Mouse (Mus musculus): ENCODE results near the gene Pip4k2a. TPM values are rescaled to one million over a fixed set of nuclear protein-coding genes. Genes with fewer than 3 reads are reported as not detected.
A peak's percentile ranks its signal among the peaks of the same experiment; 100 is the strongest.

Gene Pip4k2a
- polyA plus RNA-seq, 1 experiment from 2014 or later, result 7.4 TPM

DNA sequence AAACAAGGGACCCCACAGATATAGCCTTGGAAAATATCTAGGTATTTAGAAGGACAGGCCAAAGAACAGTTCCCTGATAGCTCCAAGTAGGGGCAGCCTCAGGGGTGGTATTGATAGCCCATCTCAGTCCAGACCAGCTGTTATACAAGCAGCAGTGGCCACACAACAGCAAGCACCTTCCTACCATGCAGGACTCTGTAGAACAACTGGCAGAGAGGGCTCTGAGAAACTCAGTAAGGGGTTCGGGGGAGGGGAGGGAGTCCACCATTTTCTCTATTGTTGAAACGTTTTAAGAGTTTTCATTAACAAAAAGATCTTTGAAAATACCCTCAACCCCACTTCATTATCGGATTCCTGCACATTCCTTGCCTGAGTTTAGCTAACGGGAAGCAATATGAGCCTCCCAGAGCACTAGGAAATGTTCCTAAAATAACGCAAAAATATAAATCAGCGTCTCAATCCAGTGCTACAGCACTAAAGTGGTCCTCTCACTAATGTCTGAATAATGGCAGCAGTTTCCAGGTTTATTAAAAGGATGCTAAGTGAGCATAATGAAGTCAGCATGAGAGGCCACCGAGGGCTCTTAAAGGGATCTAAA lies 37.5 kb downstream of the Pip4k2a start:
- Histone ChIP-seq H3K9ac (ENCODE audit: low read length) (no peak overlapping the region), H3K9me3 (ENCODE audit: control insufficient read depth, low read length) (no peaks in the 10 kb centered on the region), H3K4me2 (ENCODE audit: low read length) (peak overlapping the region; percentile 37), H3K4me3 (ENCODE audit: control insufficient read depth in 1 of 2, insufficient read depth in 1 of 2, low read depth in 1 of 2, low read length in 2 of 2) (no peak overlapping the region), H3K4me1 (ENCODE audit: control insufficient read depth in 2 of 2, insufficient read depth in 2 of 2, low read length in 2 of 2) (peaks cover 19 to 32% of the 10 kb centered on the region in 2 experiments), H3K27me3 (ENCODE audit: control insufficient read depth, insufficient read depth, low read length) (no peaks in the 10 kb centered on the region), H3K27ac (replicated peaks in 1 of 2; ENCODE audit: control insufficient read depth in 1 of 2, insufficient read depth in 1 of 2, low read depth in 2 of 2, low read length in 2 of 2) (peak overlapping the region in 1 of 2 experiments; percentile 31; a peak in 1 of 4 replicates), H3K36me3 (ENCODE audit: control insufficient read depth, insufficient read depth, low read length) (no peaks in the 10 kb centered on the region)
- 40% methylated on average over 7 of the region's 7 CpGs for WGBS
- ATAC-seq (ENCODE audit: insufficient number of reproducible peaks, insufficient read depth, low FRiP score, low read depth), result no peak

DNA sequence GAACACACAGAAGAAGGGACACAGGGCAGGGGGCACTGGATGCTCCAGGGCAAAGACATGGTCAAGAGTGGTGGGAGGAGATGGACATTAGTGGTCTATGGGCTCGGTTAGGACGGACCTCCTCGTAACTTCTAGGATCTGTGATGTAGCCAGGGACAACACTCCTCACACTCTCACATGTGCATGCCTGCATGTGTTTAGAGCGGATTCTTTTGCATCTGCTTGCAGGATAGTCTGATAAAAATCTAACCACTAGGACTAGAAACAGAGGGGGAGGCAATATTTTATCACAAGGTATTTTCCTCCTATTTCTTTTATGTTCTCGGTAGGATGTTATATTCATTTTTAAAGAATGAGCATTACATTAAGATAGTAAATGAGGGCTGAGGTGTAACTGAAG lies 38.4 kb downstream of the Pip4k2a start:
- Histone ChIP-seq H3K4me1 (ENCODE audit: control insufficient read depth in 2 of 2, insufficient read depth in 2 of 2, low read length in 2 of 2) (peaks cover 19 to 32% of the 10 kb centered on the region in 2 experiments), H3K36me3 (ENCODE audit: control insufficient read depth, insufficient read depth, low read length) (no peaks in the 10 kb centered on the region), H3K27ac (replicated peaks in 1 of 2; ENCODE audit: control insufficient read depth in 1 of 2, insufficient read depth in 1 of 2, low read depth in 2 of 2, low read length in 2 of 2) (no peak overlapping the region), H3K4me3 (ENCODE audit: control insufficient read depth in 1 of 2, insufficient read depth in 1 of 2, low read depth in 1 of 2, low read length in 2 of 2) (no peak overlapping the region), H3K9me3 (ENCODE audit: control insufficient read depth, low read length) (no peaks in the 10 kb centered on the region), H3K27me3 (ENCODE audit: control insufficient read depth, insufficient read depth, low read length) (no peaks in the 10 kb centered on the region), H3K4me2 (ENCODE audit: low read length) (no peak overlapping the region), H3K9ac (ENCODE audit: low read length) (no peak overlapping the region)
- ATAC-seq (ENCODE audit: insufficient number of reproducible peaks, insufficient read depth, low FRiP score, low read depth), result no peak
- WGBS, result 92% methylated on average over 5 of the region's 5 CpGs

DNA sequence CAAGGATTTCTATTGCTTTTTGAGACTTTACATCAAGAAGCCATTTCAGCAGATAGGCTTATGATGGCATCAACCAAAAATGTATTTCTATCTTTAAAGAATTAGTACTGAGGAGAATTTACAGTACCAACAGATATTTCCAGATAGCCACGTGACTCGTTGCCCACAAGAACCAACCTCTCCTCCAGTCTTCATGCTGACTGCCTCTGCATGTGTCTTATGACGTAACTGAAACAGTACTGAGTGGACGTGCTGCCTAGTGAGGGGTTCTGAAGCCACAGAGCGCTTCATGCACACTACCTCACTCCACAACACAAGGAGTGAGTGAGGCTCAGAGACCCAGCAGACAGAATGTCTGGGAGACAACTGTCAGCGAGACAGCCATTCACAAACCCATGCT lies 38.9 kb downstream of the Pip4k2a start:
- Histone ChIP-seq H3K9ac (ENCODE audit: low read length) (no peak overlapping the region), H3K36me3 (ENCODE audit: control insufficient read depth, insufficient read depth, low read length) (no peaks in the 10 kb centered on the region), H3K4me3 (ENCODE audit: control insufficient read depth in 1 of 2, insufficient read depth in 1 of 2, low read depth in 1 of 2, low read length in 2 of 2) (no peak overlapping the region), H3K9me3 (ENCODE audit: control insufficient read depth, low read length) (no peaks in the 10 kb centered on the region), H3K27me3 (ENCODE audit: control insufficient read depth, insufficient read depth, low read length) (no peaks in the 10 kb centered on the region), H3K27ac (replicated peaks in 1 of 2; ENCODE audit: control insufficient read depth in 1 of 2, insufficient read depth in 1 of 2, low read depth in 2 of 2, low read length in 2 of 2) (no peak overlapping the region), H3K4me2 (ENCODE audit: low read length) (no peak overlapping the region), H3K4me1 (ENCODE audit: control insufficient read depth in 2 of 2, insufficient read depth in 2 of 2, low read length in 2 of 2) (peaks cover 19 to 32% of the 10 kb centered on the region in 2 experiments)
- 85% methylated on average over 6 of the region's 6 CpGs for WGBS
- no peak for ATAC-seq (ENCODE audit: insufficient number of reproducible peaks, insufficient read depth, low FRiP score, low read depth)

DNA sequence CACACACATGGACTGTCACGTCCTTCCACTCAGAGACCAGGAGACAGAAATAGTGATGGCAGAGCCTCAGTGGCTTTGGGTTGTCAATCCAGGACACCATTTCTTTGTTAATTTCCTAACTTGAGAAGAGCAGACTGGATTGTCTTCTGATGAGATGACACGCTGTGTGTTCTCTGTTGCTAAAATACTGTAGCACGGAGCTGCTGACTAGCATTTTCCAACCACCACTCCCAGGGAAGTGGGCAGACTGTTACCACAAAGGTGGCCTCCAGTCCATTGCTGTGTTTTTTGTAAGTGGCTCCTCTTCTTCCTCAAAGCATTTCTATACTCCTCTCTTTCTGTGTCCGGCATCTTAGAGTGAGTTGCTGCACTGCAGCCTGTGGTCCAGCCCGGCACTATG lies 39.4 kb downstream of the Pip4k2a start:
- no peak overlapping the region for H3K9ac ChIP-seq (ENCODE audit: low read length)
- no peaks in the 10 kb centered on the region for H3K9me3 ChIP-seq (ENCODE audit: control insufficient read depth, low read length)
- H3K4me2 ChIP-seq (ENCODE audit: low read length), result no peak overlapping the region
- H3K4me1 ChIP-seq (ENCODE audit: control insufficient read depth in 2 of 2, insufficient read depth in 2 of 2, low read length in 2 of 2), result peaks cover 19 to 32% of the 10 kb centered on the region in 2 experiments
- H3K27me3 ChIP-seq (ENCODE audit: control insufficient read depth, insufficient read depth, low read length), result no peaks in the 10 kb centered on the region
- H3K27ac ChIP-seq (replicated peaks in 1 of 2; ENCODE audit: control insufficient read depth in 1 of 2, insufficient read depth in 1 of 2, low read depth in 2 of 2, low read length in 2 of 2), result no peak overlapping the region
- ATAC-seq (ENCODE audit: insufficient number of reproducible peaks, insufficient read depth, low FRiP score, low read depth), result no peak
- WGBS, result 84% methylated on average over 5 of the region's 5 CpGs
- H3K36me3 ChIP-seq (ENCODE audit: control insufficient read depth, insufficient read depth, low read length), result no peaks in the 10 kb centered on the region
- no peak overlapping the region for H3K4me3 ChIP-seq (ENCODE audit: control insufficient read depth in 1 of 2, insufficient read depth in 1 of 2, low read depth in 1 of 2, low read length in 2 of 2)

DNA sequence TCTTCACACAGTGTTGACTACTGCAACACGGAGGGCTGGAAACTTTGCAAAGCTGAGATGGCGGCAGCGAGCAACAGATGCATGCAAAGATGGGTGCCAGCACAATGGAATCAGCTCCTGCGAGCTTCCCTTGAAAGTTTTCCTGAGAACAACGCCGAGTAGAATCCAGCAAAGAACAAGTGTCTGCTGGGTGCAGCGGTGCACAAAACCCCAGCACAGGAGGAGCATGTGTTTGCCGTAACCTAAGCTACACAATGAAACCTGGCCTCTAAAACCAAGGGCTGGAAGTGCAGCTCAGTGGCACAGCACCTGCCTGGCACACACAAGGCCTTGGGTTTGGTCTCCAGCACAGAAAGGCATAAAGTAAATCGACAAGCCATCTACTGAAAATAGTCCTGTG lies 39.9 kb downstream of the Pip4k2a start:
- no peak overlapping the region for H3K9ac ChIP-seq (ENCODE audit: low read length)
- H3K27me3 ChIP-seq (ENCODE audit: control insufficient read depth, insufficient read depth, low read length), result no peaks in the 10 kb centered on the region
- H3K4me2 ChIP-seq (ENCODE audit: low read length), result peak overlapping the region; percentile 54; the same call in 1 of the 2 replicates
- ATAC-seq (ENCODE audit: insufficient number of reproducible peaks, insufficient read depth, low FRiP score, low read depth), result no peak
- no peaks in the 10 kb centered on the region for H3K9me3 ChIP-seq (ENCODE audit: control insufficient read depth, low read length)
- H3K36me3 ChIP-seq (ENCODE audit: control insufficient read depth, insufficient read depth, low read length), result no peaks in the 10 kb centered on the region
- H3K27ac ChIP-seq (replicated peaks in 1 of 2; ENCODE audit: control insufficient read depth in 1 of 2, insufficient read depth in 1 of 2, low read depth in 2 of 2, low read length in 2 of 2), result no peak overlapping the region
- H3K4me1 ChIP-seq (ENCODE audit: control insufficient read depth in 2 of 2, insufficient read depth in 2 of 2, low read length in 2 of 2), result peaks cover 19 to 32% of the 10 kb centered on the region in 2 experiments
- WGBS, result 80% methylated on average over 9 of the region's 9 CpGs
- no peak overlapping the region for H3K4me3 ChIP-seq (ENCODE audit: control insufficient read depth in 1 of 2, insufficient read depth in 1 of 2, low read depth in 1 of 2, low read length in 2 of 2)

GRCm38 (mm10) chr2:18957459-18957858 lies 40.5 kb downstream of the Pip4k2a start:
- Histone ChIP-seq H3K4me1 (ENCODE audit: control insufficient read depth in 2 of 2, insufficient read depth in 2 of 2, low read length in 2 of 2) (peaks cover 19 to 33% of the 10 kb centered on the region in 2 experiments), H3K36me3 (ENCODE audit: control insufficient read depth, insufficient read depth, low read length) (no peaks in the 10 kb centered on the region), H3K27ac (replicated peaks in 1 of 2; ENCODE audit: control insufficient read depth in 1 of 2, insufficient read depth in 1 of 2, low read depth in 2 of 2, low read length in 2 of 2) (peak overlapping the region; percentile 54 to 56; a peak in 3 of 4 replicates), H3K4me2 (ENCODE audit: low read length) (peak overlapping the region; percentile 54), H3K9me3 (ENCODE audit: control insufficient read depth, low read length) (no peaks in the 10 kb centered on the region), H3K9ac (ENCODE audit: low read length) (no peak overlapping the region), H3K4me3 (ENCODE audit: control insufficient read depth in 1 of 2, insufficient read depth in 1 of 2, low read depth in 1 of 2, low read length in 2 of 2) (no peak overlapping the region), H3K27me3 (ENCODE audit: control insufficient read depth, insufficient read depth, low read length) (no peaks in the 10 kb centered on the region)
- 0 out of 2 replicates have a peak, but pooled peaks have one; percentile 28 for ATAC-seq (ENCODE audit: insufficient number of reproducible peaks, insufficient read depth, low FRiP score, low read depth)
- WGBS, result 52% methylated on average over 7 of the region's 7 CpGs

- peak overlapping the region; percentile 54 to 56; a peak in 3 of 4 replicates for H3K27ac ChIP-seq (replicated peaks in 1 of 2; ENCODE audit: control insufficient read depth in 1 of 2, insufficient read depth in 1 of 2, low read depth in 2 of 2, low read length in 2 of 2)
- ATAC-seq (ENCODE audit: insufficient number of reproducible peaks, insufficient read depth, low FRiP score, low read depth), result 0 out of 2 replicates have a peak, but pooled peaks have one; percentile 15
- peaks cover 19 to 38% of the 10 kb centered on the region in 2 experiments for H3K4me1 ChIP-seq (ENCODE audit: control insufficient read depth in 2 of 2, insufficient read depth in 2 of 2, low read length in 2 of 2)
- H3K4me3 ChIP-seq (ENCODE audit: control insufficient read depth in 1 of 2, insufficient read depth in 1 of 2, low read depth in 1 of 2, low read length in 2 of 2), result 0 out of 4 replicates have a peak overlapping the region, but pooled peaks of 1 of the 2 experiments have one; percentile 0
- peak overlapping the region; percentile 54 for H3K4me2 ChIP-seq (ENCODE audit: low read length)
- no peaks in the 10 kb centered on the region for H3K9me3 ChIP-seq (ENCODE audit: control insufficient read depth, low read length)
- 6% methylated on average over 7 of the region's 7 CpGs for WGBS
- no peak overlapping the region for H3K9ac ChIP-seq (ENCODE audit: low read length)
- H3K36me3 ChIP-seq (ENCODE audit: control insufficient read depth, insufficient read depth, low read length), result no peaks in the 10 kb centered on the region
- H3K27me3 ChIP-seq (ENCODE audit: control insufficient read depth, insufficient read depth, low read length), result no peaks in the 10 kb centered on the region
Measured at GRCm38 (mm10) chr2:18956945-18957344, 41.0 kb downstream of the Pip4k2a start.

DNA sequence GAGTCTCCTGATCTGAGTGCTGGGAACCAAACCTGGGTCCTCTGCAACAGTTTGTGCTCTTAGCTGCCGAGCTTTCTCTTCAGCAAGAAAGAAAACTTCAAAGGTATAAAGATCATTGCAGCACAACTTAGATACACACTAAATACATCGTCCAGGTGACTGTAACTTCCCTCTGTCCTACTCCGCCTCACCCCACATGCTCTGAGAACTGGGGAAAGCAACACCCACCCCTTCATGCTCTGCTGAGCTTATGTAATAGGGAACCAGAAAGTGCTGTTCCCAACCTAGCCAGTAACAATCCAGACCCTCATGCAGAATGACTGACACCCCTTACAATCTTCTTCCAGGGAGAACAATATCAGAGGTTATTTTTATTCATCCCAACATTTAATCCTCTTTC lies 41.5 kb downstream of the Pip4k2a start:
- Histone ChIP-seq H3K36me3 (ENCODE audit: control insufficient read depth, insufficient read depth, low read length) (no peaks in the 10 kb centered on the region), H3K9ac (ENCODE audit: low read length) (no peak overlapping the region), H3K9me3 (ENCODE audit: control insufficient read depth, low read length) (no peaks in the 10 kb centered on the region), H3K27me3 (ENCODE audit: control insufficient read depth, insufficient read depth, low read length) (no peaks in the 10 kb centered on the region), H3K4me3 (ENCODE audit: control insufficient read depth in 1 of 2, insufficient read depth in 1 of 2, low read depth in 1 of 2, low read length in 2 of 2) (no peak overlapping the region), H3K27ac (replicated peaks in 1 of 2; ENCODE audit: control insufficient read depth in 1 of 2, insufficient read depth in 1 of 2, low read depth in 2 of 2, low read length in 2 of 2) (no peak overlapping the region; a peak in 1 of 4 replicates), H3K4me1 (ENCODE audit: control insufficient read depth in 2 of 2, insufficient read depth in 2 of 2, low read length in 2 of 2) (peaks cover 19 to 38% of the 10 kb centered on the region in 2 experiments), H3K4me2 (ENCODE audit: low read length) (peak overlapping the region; percentile 54)
- WGBS, result 89% methylated on average over 3 of the region's 3 CpGs
- no peak for ATAC-seq (ENCODE audit: insufficient number of reproducible peaks, insufficient read depth, low FRiP score, low read depth)
